Mouse (Mus musculus): ENCODE data around the gene Ttc21a.

- TF ChIP-seq CTCF (IDR thresholded peaks at IDR 0.05; ENCODE audit: borderline replicate concordance, insufficient read depth, low read length), result no peak
- no peak for TF ChIP-seq POLR2A (IDR thresholded peaks at IDR 0.05; ENCODE audit: low read depth, low read length)
Observed at GRCm38 (mm10) chr9:119991310-119991709, 53.9 kb downstream of the Ttc21a start.

Measured in embryonic fibroblast, embryonic 13.5 days (primary cell).